Mouse (Mus musculus) gastrocnemius, postnatal 25 days (tissue): ENCODE results near the gene Jtb. TPM values are rescaled to one million over a fixed set of nuclear protein-coding genes. Genes with fewer than 3 reads are reported as not detected.

Source experiments
- microRNA-seq, 2 experiments: library from miRNA; unstranded; fragments of <30 nt; microRNA quantifications; one replicate each; pipeline ENCODE4 v1.2.0; 2021; ENCODE audit warnings: borderline replicate concordance in 2 of 2
- total RNA-seq, 2 experiments: library from RNA; stranded (reverse); gene quantifications; 1 replicate in 1 of 2; 2 replicates in 1 of 2; pipeline ENCODE4 v1.2.3; 2021

The Jtb gene
- total RNA-seq, 2 experiments from 2014 or later = 54.3 to 56.9 TPM

Small RNAs within 50 kb of the gene (microRNA-seq; reads per million reads assigned to microRNA genes)
- gene Mir7012 = 0 reads per million in 2 experiments

Other genes starting within 250 kb of the Jtb start
- gene Hax1, start 232.8 kb upstream of the Jtb start, total RNA-seq = 10 to 100 TPM; 44.7 to 54.8 TPM
- 10 to 100 TPM; 84.1 to 84.9 TPM for gene 4933434E20Rik, start 180.0 kb upstream of the Jtb start, total RNA-seq
- gene Ubap2l, start 179.0 kb upstream of the Jtb start, total RNA-seq = 10 to 100 TPM; 79.1 to 79.3 TPM
- gene Tpm3, start 158.9 kb upstream of the Jtb start, total RNA-seq = 100 to 1,000 TPM; 133 to 716 TPM
- gene Nup210l, start 127.5 kb upstream of the Jtb start, total RNA-seq = under 1 TPM; 0.05 to 0.08 TPM
- 100 to 1,000 TPM; 823 to 860 TPM for gene Rps27, start 17.9 kb upstream of the Jtb start, total RNA-seq
- gene Rab13, start 17.9 kb upstream of the Jtb start, total RNA-seq = 1 to 10 TPM; 7.1 to 8.8 TPM
- under 1 TPM in 1 of 2 experiments, not detected in 1; 0.35 TPM for gene Creb3l4, start 11.9 kb downstream of the Jtb start, total RNA-seq
- gene Slc39a1, start 16.6 kb downstream of the Jtb start, total RNA-seq = 10 to 100 TPM; 49.6 to 54.7 TPM
- 10 to 100 TPM; 13.9 to 16.9 TPM for gene Crtc2, start 22.6 kb downstream of the Jtb start, total RNA-seq
- 10 to 100 TPM; 71.3 to 76.9 TPM for gene Dennd4b, start 33.6 kb downstream of the Jtb start, total RNA-seq
- gene Gatad2b, start 61.6 kb downstream of the Jtb start, total RNA-seq = 10 to 100 TPM; 37.2 to 40.0 TPM
- 1 to 10 TPM; 1.5 to 1.7 TPM for gene Slc27a3, start 158.3 kb downstream of the Jtb start, total RNA-seq
- 10 to 100 TPM; 14.5 to 15.9 TPM for gene Ints3, start 202.0 kb downstream of the Jtb start, total RNA-seq
- gene Npr1, start 234.3 kb downstream of the Jtb start, total RNA-seq = 10 to 100 TPM in 1 of 2 experiments, 1 to 10 TPM in 1; 7.7 to 10.8 TPM
- gene Ilf2, start 244.5 kb downstream of the Jtb start, total RNA-seq = 10 to 100 TPM; 23.4 to 25.6 TPM